Mouse (Mus musculus) midbrain, embryonic 11.5 days (tissue): ENCODE data around the gene Ggnbp2. TPM values are rescaled to one million over a fixed set of nuclear protein-coding genes. Genes with fewer than 3 reads are reported as not detected.

Source experiments
- ATAC-seq: fragments of 200-750 bp; cut with Nextera tagmentation; 2 replicates; pipeline ENCODE4 v1.8.0; 2017; ENCODE audit warnings: moderate TSS enrichment, moderate library complexity; ENCODE audit not compliant: low FRiP score
- DNase-seq: peaks from one replicate; pipeline ENCODE4 v3.0.0; 2015; ENCODE audit warnings: low spot score; ENCODE audit errors: missing footprints
- H3K27ac ChIP-seq: fragments of 300-500 bp; sonication (generic); 2 replicates; pipeline ENCODE4 v1.5.1; 2014; ENCODE audit warnings: low read depth, low read length
- H3K27me3 ChIP-seq: fragments of 300-500 bp; sonication (generic); 2 replicates; pipeline ENCODE4 v1.6.1; 2014; ENCODE audit warnings: mild to moderate bottlenecking, low read length, moderate library complexity, mixed read lengths; ENCODE audit not compliant: control insufficient read depth, insufficient read depth
- H3K36me3 ChIP-seq: fragments of 300-500 bp; sonication (generic); 2 replicates; pipeline ENCODE4 v1.6.1; 2014; ENCODE audit warnings: mild to moderate bottlenecking, low read length, moderate library complexity, mixed read lengths; ENCODE audit not compliant: control insufficient read depth, insufficient read depth
- H3K4me1 ChIP-seq: fragments of 300-500 bp; sonication (generic); 2 replicates; pipeline ENCODE4 v1.6.1; 2014; ENCODE audit warnings: low read length; ENCODE audit not compliant: control insufficient read depth, insufficient read depth
- H3K4me2 ChIP-seq: fragments of 300-500 bp; sonication (generic); 2 replicates; pipeline ENCODE4 v1.6.1; 2014; ENCODE audit warnings: mild to moderate bottlenecking, moderate library complexity
- H3K4me3 ChIP-seq: fragments of 300-500 bp; sonication (generic); 2 replicates; pipeline ENCODE4 v1.5.1; 2014; ENCODE audit warnings: low read depth, low read length
- H3K9ac ChIP-seq: fragments of 300-500 bp; sonication (generic); 2 replicates; pipeline ENCODE4 v1.6.1; 2014; ENCODE audit warnings: low read length
- H3K9me3 ChIP-seq: fragments of 300-500 bp; sonication (generic); 2 replicates; pipeline ENCODE4 v1.6.1; 2016; ENCODE audit warnings: low read length; ENCODE audit not compliant: control insufficient read depth
- WGBS: fragments of 180-500 bp; shearing (Covaris S2); extraction: QIAGEN DNeasy Blood & Tissue Kit; methylation state at CpG from one replicate; pipeline ENCODE4 v1.1.7; 2014; 5-methylcytosine and 5-hydroxymethylcytosine counted together
- microRNA-seq: library from miRNA; unstranded; fragments of <30 nt; microRNA quantifications from one replicate; pipeline ENCODE4, GENCODE M21; 2017
- polyA plus RNA-seq: library from polyadenylated mRNA; unstranded; fragments of >200 nt; fragmentation: Nextera tagmentation; extraction: Ambion mirVana; gene quantifications from 2 replicates; pipeline ENCODE4 v1.2.1, GENCODE M21; 2014

The Ggnbp2 gene
- polyA plus RNA-seq, 1 experiment from 2014 or later, result 71.0 TPM

DNA sequence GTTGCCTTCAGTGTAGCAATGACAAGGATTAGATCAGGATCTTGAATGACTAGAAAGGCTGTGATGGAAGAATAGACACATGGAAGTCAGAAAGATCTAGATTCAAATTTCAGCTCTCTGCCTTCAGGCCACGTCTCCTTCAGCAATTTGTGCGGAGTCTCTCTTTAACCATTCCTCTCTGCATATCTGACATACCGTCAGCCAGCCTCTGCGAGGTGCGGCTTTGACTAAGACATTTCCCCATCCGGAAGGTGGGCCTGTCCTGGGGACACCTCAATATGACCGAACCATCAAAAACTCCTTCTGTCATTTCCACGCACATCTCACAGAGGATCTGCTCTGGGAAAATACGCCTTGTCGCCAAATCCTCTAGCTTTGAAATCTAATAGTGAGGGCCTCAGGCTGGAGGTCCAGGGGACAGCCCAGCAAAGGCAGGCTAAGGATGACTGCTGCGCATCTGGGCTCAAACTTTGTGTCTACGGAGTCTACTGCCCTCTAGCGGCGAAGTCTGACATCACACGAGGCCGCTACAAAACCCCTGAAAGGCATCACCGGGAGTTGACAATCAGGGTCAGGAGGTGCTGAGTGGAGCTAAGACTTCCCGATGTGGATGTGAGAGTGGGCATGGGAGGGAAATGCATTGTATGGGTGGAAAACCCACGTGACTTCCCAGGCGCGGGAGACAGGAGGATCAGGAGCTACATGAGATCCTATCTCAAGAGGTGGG is 72.8 kb downstream of the Ggnbp2 start:
- Histone ChIP-seq H3K36me3 (no peaks in the 10 kb centered on the region), H3K4me2 (no peak overlapping the region), H3K4me3 (no peak overlapping the region), H3K4me1 (0 out of 2 replicates have a peak, but pooled peaks cover 4% of the 10 kb centered on the region), H3K27me3 (no peaks in the 10 kb centered on the region; the same call in 1 of the 2 replicates), H3K9ac (no peak overlapping the region), H3K9me3 (no peaks in the 10 kb centered on the region), H3K27ac (no peak overlapping the region)
- ATAC-seq, result peak; percentile 49; the same call in 1 of the 2 replicates
- DNase-seq, result peak; percentile 99
- WGBS, result 22% methylated on average over 21 of the region's 21 CpGs

DNA sequence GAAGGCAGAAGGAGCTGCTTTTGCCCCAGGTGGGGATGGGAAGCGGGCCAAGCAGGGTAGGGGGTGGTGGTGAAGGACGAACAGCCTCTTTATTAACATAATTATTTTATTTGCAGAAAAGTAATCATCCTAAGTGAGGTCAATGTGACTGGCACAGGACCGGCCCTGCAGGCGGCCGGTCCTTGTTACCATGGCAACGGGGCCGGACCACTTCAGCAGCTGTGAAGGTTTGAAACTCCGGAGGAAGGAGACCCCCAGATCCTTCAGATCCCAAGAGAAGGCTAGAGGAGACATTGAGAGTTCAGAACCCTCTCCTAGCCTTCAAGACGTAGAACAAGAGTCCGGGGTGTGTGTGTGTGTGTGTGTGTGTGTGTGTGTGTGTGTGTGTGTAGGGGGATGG is 73.6 kb downstream of the Ggnbp2 start:
- H3K9ac ChIP-seq, result no peak overlapping the region
- H3K9me3 ChIP-seq, result no peaks in the 10 kb centered on the region
- no peak overlapping the region for H3K4me2 ChIP-seq
- H3K4me3 ChIP-seq, result no peak overlapping the region
- no peaks in the 10 kb centered on the region; the same call in 1 of the 2 replicates for H3K27me3 ChIP-seq
- no peak for DNase-seq
- no peak overlapping the region for H3K27ac ChIP-seq
- H3K36me3 ChIP-seq, result no peaks in the 10 kb centered on the region
- H3K4me1 ChIP-seq, result 0 out of 2 replicates have a peak, but pooled peaks cover 4% of the 10 kb centered on the region
- no peak for ATAC-seq
- WGBS, result 28% methylated on average over 10 of the region's 10 CpGs

DNA sequence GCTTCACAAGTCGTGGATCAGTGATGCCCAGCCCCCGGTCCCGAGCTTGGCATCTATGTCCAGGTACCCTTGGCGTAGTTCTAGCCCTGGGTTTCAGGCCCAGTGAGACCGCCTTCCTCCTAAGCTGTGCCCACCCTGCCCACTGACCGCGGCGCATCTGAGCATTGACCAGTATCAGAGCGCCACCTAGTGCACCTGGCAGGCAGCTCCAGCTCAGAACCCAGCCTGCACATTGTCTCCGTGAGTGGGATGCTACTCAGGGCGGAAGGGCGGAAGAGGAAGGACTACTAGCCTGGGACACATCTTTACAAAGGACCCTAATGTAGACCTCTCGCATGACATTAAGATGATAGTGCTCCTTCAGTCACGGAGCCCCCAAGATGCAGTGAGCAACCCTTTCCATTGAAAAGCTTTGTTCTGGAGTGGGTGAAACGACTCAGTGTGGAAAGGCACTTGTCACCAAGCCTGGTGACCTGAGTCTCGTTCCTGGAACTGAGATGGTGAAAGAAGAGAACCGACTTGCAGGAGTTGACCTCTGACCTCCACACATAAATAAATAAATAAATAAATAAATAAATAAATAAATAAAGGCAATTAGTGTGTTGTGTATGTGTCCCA is 76.0 kb downstream of the Ggnbp2 start:
- peak; percentile 87 for ATAC-seq
- Histone ChIP-seq H3K36me3 (no peaks in the 10 kb centered on the region), H3K4me2 (peak overlapping the region; percentile 16; the same call in 1 of the 2 replicates), H3K9me3 (no peaks in the 10 kb centered on the region), H3K27me3 (no peaks in the 10 kb centered on the region; the same call in 1 of the 2 replicates), H3K4me3 (no peak overlapping the region), H3K4me1 (peaks cover 4% of the 10 kb centered on the region; the same call in 1 of the 2 replicates), H3K9ac (0 out of 2 replicates have a peak overlapping the region, but pooled peaks have one; percentile 15), H3K27ac (no peak overlapping the region)
- 10% methylated on average over 17 of the region's 17 CpGs for WGBS
- DNase-seq, result peak; percentile 99

DNA sequence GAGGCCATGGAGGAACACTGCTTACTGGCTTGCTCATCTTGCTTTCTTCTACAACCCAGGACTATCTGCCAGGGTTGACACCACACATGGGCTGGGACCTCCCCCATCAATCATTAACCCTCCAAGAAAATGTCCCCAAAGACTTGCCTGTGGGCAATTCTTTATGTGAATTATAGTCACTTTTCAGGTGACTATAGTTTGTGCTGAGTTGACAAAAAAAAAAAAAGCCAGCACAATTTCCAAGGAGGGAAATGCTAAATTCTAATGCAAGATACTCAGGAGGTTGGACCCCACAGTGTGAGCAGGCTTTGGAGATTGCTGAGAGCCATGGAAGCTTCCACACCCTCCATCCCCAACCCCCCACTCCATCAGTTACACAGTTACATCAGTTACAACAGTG is 77.1 kb downstream of the Ggnbp2 start:
- H3K27me3 ChIP-seq, result no peaks in the 10 kb centered on the region; the same call in 1 of the 2 replicates
- H3K4me1 ChIP-seq, result peaks cover 7% of the 10 kb centered on the region; the same call in 1 of the 2 replicates
- H3K4me2 ChIP-seq, result no peak overlapping the region
- no peaks in the 10 kb centered on the region for H3K36me3 ChIP-seq
- DNase-seq (no peak), ATAC-seq (no peak)
- H3K9me3 ChIP-seq, result no peaks in the 10 kb centered on the region
- no peak overlapping the region for H3K9ac ChIP-seq
- H3K4me3 ChIP-seq, result no peak overlapping the region
- H3K27ac ChIP-seq, result no peak overlapping the region

DNA sequence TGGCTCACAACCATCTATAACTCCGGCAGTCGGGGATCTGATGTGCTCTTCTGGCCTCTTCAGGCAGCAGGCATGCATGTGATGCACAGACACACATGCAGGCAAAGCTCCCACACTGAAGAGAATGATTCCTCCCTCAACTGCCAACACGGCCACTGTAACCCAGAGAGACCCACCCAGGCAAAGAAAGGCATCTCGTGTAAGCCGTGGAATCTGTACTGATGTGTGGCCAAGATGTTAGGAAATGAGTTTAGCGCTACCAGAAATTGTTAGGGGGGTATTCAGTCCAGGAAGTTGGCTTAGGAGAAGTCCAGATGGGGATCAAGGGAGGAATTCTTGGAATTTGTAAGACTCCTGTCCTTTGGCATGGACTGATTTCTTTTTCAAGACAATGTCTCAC is 80.2 kb downstream of the Ggnbp2 start:
- Histone ChIP-seq H3K4me2 (no peak overlapping the region), H3K36me3 (no peaks in the 10 kb centered on the region), H3K9me3 (no peaks in the 10 kb centered on the region), H3K9ac (no peak overlapping the region), H3K4me3 (no peak overlapping the region), H3K4me1 (peaks cover 3% of the 10 kb centered on the region; the same call in 1 of the 2 replicates), H3K27ac (no peak overlapping the region), H3K27me3 (no peaks in the 10 kb centered on the region; the same call in 1 of the 2 replicates)
- 66% methylated on average over 6 of the region's 6 CpGs for WGBS
- ATAC-seq, result no peak
- DNase-seq, result no peak

Small RNA genes within 50 kb of the gene (microRNA-seq; reads per million reads assigned to microRNA genes)
- not detected for gene Gm23564

Other genes with a start within 250 kb of the Ggnbp2 start
- gene Mrm1, start 51.3 kb downstream of the Ggnbp2 start, polyA plus RNA-seq, result 10.3 and 11.4 TPM in 2 replicates
- gene Dhrs11, start 41.8 kb downstream of the Ggnbp2 start, polyA plus RNA-seq, result 12.2 and 12.6 TPM in 2 replicates
- gene Myo19, start 9.3 kb upstream of the Ggnbp2 start, polyA plus RNA-seq, result 7.5 and 7.7 TPM in 2 replicates
- gene Pigw, start 9.5 kb upstream of the Ggnbp2 start, polyA plus RNA-seq, result 3.1 and 3.9 TPM in 2 replicates
- gene Znhit3, start 45.5 kb upstream of the Ggnbp2 start, polyA plus RNA-seq, result 69.4 and 72.4 TPM in 2 replicates
- gene Car4, start 87.0 kb upstream of the Ggnbp2 start, polyA plus RNA-seq, result 5.5 and 6.6 TPM in 2 replicates